Mouse (Mus musculus): ENCODE results near the gene Plekhm2. TPM values are rescaled to one million over a fixed set of nuclear protein-coding genes. Genes with fewer than 3 reads are reported as not detected.
A peak's percentile ranks its signal among the peaks of the same experiment; 100 is the strongest.

Plekhm2 gene
- polyA plus RNA-seq, 1 experiment, result 73.3 TPM

GRCm38 (mm10) chr4:141647187-141647586 lies 17.5 kb downstream of the Plekhm2 start:
- Histone ChIP-seq H3K27me3 (ENCODE audit: control insufficient read depth, insufficient read depth, low read length) (no peaks in the 10 kb centered on the region), H3K36me3 (ENCODE audit: control insufficient read depth, insufficient read depth, low read length) (no peaks in the 10 kb centered on the region), H3K4me3 (ENCODE audit: control insufficient read depth, low read depth, low read length) (no peak overlapping the region), H3K27ac (ENCODE audit: control insufficient read depth, insufficient read depth, low read depth, low read length) (no peak overlapping the region), H3K4me1 (ENCODE audit: control insufficient read depth, insufficient read depth, low read length) (peaks cover 9% of the 10 kb centered on the region)
- TF ChIP-seq CTCF (IDR thresholded peaks at IDR 0.05; ENCODE audit: control insufficient read depth, insufficient read depth, insufficient replicate concordance, low read depth, low read length), result no peak
- TF ChIP-seq POLR2A (IDR thresholded peaks at IDR 0.05; ENCODE audit: control insufficient read depth, low read depth, low read length), result no peak

- H3K36me3 ChIP-seq (ENCODE audit: control insufficient read depth, insufficient read depth, low read length), result no peaks in the 10 kb centered on the region
- no peak overlapping the region for H3K4me3 ChIP-seq (ENCODE audit: control insufficient read depth, low read depth, low read length)
- H3K27me3 ChIP-seq (ENCODE audit: control insufficient read depth, insufficient read depth, low read length), result no peaks in the 10 kb centered on the region
- peaks cover 4% of the 10 kb centered on the region; the same call in 1 of the 2 replicates for H3K4me1 ChIP-seq (ENCODE audit: control insufficient read depth, insufficient read depth, low read length)
- peak overlapping the region; percentile 1; the same call in 1 of the 2 replicates for H3K27ac ChIP-seq (ENCODE audit: control insufficient read depth, insufficient read depth, low read depth, low read length)
- TF ChIP-seq POLR2A (IDR thresholded peaks at IDR 0.05; ENCODE audit: control insufficient read depth, low read depth, low read length) (no peak), CTCF (IDR thresholded peaks at IDR 0.05; ENCODE audit: control insufficient read depth, insufficient read depth, insufficient replicate concordance, low read depth, low read length) (no peak)
Measured at GRCm38 (mm10) chr4:141645988-141646387, 18.7 kb downstream of the Plekhm2 start.

- Histone ChIP-seq H3K27ac (ENCODE audit: control insufficient read depth, insufficient read depth, low read depth, low read length) (no peak overlapping the region), H3K4me1 (ENCODE audit: control insufficient read depth, insufficient read depth, low read length) (no peaks in the 10 kb centered on the region; the same call in 1 of the 2 replicates), H3K4me3 (ENCODE audit: control insufficient read depth, low read depth, low read length) (no peak overlapping the region), H3K27me3 (ENCODE audit: control insufficient read depth, insufficient read depth, low read length) (no peaks in the 10 kb centered on the region), H3K36me3 (ENCODE audit: control insufficient read depth, insufficient read depth, low read length) (no peaks in the 10 kb centered on the region; the same call in 1 of the 2 replicates)
- TF ChIP-seq POLR2A (IDR thresholded peaks at IDR 0.05; ENCODE audit: control insufficient read depth, low read depth, low read length) (no peak), CTCF (IDR thresholded peaks at IDR 0.05; ENCODE audit: control insufficient read depth, insufficient read depth, insufficient replicate concordance, low read depth, low read length) (no peak)
Measured at GRCm38 (mm10) chr4:141643118-141643855, 21.4 kb downstream of the Plekhm2 start.

- Histone ChIP-seq H3K27ac (ENCODE audit: control insufficient read depth, insufficient read depth, low read depth, low read length) (no peak overlapping the region), H3K36me3 (ENCODE audit: control insufficient read depth, insufficient read depth, low read length) (no peaks in the 10 kb centered on the region; the same call in 1 of the 2 replicates), H3K4me3 (ENCODE audit: control insufficient read depth, low read depth, low read length) (no peak overlapping the region), H3K27me3 (ENCODE audit: control insufficient read depth, insufficient read depth, low read length) (no peaks in the 10 kb centered on the region), H3K4me1 (ENCODE audit: control insufficient read depth, insufficient read depth, low read length) (no peaks in the 10 kb centered on the region; the same call in 1 of the 2 replicates)
- TF ChIP-seq CTCF (IDR thresholded peaks at IDR 0.05; ENCODE audit: control insufficient read depth, insufficient read depth, insufficient replicate concordance, low read depth, low read length), result no peak
- no peak for TF ChIP-seq POLR2A (IDR thresholded peaks at IDR 0.05; ENCODE audit: control insufficient read depth, low read depth, low read length)
Measured at GRCm38 (mm10) chr4:141641961-141642811, 22.5 kb downstream of the Plekhm2 start.

GRCm38 (mm10) chr4:141641353-141641771 lies 23.3 kb downstream of the Plekhm2 start:
- TF ChIP-seq POLR2A (IDR thresholded peaks at IDR 0.05; ENCODE audit: control insufficient read depth, low read depth, low read length), result no peak
- no peak for TF ChIP-seq CTCF (IDR thresholded peaks at IDR 0.05; ENCODE audit: control insufficient read depth, insufficient read depth, insufficient replicate concordance, low read depth, low read length)
- H3K27ac ChIP-seq (ENCODE audit: control insufficient read depth, insufficient read depth, low read depth, low read length), result no peak overlapping the region
- H3K4me1 ChIP-seq (ENCODE audit: control insufficient read depth, insufficient read depth, low read length), result no peaks in the 10 kb centered on the region; the same call in 1 of the 2 replicates
- no peak overlapping the region for H3K4me3 ChIP-seq (ENCODE audit: control insufficient read depth, low read depth, low read length)
- no peaks in the 10 kb centered on the region; the same call in 1 of the 2 replicates for H3K36me3 ChIP-seq (ENCODE audit: control insufficient read depth, insufficient read depth, low read length)
- no peaks in the 10 kb centered on the region for H3K27me3 ChIP-seq (ENCODE audit: control insufficient read depth, insufficient read depth, low read length)

GRCm38 (mm10) chr4:141639474-141639873 lies 25.2 kb downstream of the Plekhm2 start:
- Histone ChIP-seq H3K4me3 (ENCODE audit: control insufficient read depth, low read depth, low read length) (no peak overlapping the region), H3K27me3 (ENCODE audit: control insufficient read depth, insufficient read depth, low read length) (no peaks in the 10 kb centered on the region), H3K4me1 (ENCODE audit: control insufficient read depth, insufficient read depth, low read length) (no peaks in the 10 kb centered on the region; the same call in 1 of the 2 replicates), H3K27ac (ENCODE audit: control insufficient read depth, insufficient read depth, low read depth, low read length) (no peak overlapping the region), H3K36me3 (ENCODE audit: control insufficient read depth, insufficient read depth, low read length) (no peaks in the 10 kb centered on the region; the same call in 1 of the 2 replicates)
- TF ChIP-seq POLR2A (IDR thresholded peaks at IDR 0.05; ENCODE audit: control insufficient read depth, low read depth, low read length) (no peak), CTCF (IDR thresholded peaks at IDR 0.05; ENCODE audit: control insufficient read depth, insufficient read depth, insufficient replicate concordance, low read depth, low read length) (no peak)

- TF ChIP-seq CTCF (IDR thresholded peaks at IDR 0.05; ENCODE audit: control insufficient read depth, insufficient read depth, insufficient replicate concordance, low read depth, low read length), result no peak
Measured at GRCm38 (mm10) chr4:141636693-141637092, 28.0 kb downstream of the Plekhm2 start.

More at GRCm38 (mm10) chr4:141636693-141637092, 28.0 kb downstream of the Plekhm2 start:
- Histone ChIP-seq H3K4me1 (ENCODE audit: control insufficient read depth, insufficient read depth, low read length) (peaks cover 8% of the 10 kb centered on the region), H3K27me3 (ENCODE audit: control insufficient read depth, insufficient read depth, low read length) (no peaks in the 10 kb centered on the region), H3K27ac (ENCODE audit: control insufficient read depth, insufficient read depth, low read depth, low read length) (no peak overlapping the region), H3K36me3 (ENCODE audit: control insufficient read depth, insufficient read depth, low read length) (no peaks in the 10 kb centered on the region; the same call in none of the 2 replicates), H3K4me3 (ENCODE audit: control insufficient read depth, low read depth, low read length) (no peak overlapping the region)
